Mouse (Mus musculus) stomach, adult 2 months (tissue): ENCODE data around the gene Asgr2. TPM values are rescaled to one million over a fixed set of nuclear protein-coding genes. Genes with fewer than 3 reads are reported as not detected.

Experiments
- polyA plus RNA-seq: library from polyadenylated mRNA; depleted of rRNA; stranded (reverse); fragments of >200 nt; gene quantifications from 2 replicates; pipeline ENCODE4 v1.2.3, GENCODE M21; 2012; rRNA removed

The Asgr2 gene
- polyA plus RNA-seq, result 0.20 and 0.28 TPM in 2 replicates

DNA sequence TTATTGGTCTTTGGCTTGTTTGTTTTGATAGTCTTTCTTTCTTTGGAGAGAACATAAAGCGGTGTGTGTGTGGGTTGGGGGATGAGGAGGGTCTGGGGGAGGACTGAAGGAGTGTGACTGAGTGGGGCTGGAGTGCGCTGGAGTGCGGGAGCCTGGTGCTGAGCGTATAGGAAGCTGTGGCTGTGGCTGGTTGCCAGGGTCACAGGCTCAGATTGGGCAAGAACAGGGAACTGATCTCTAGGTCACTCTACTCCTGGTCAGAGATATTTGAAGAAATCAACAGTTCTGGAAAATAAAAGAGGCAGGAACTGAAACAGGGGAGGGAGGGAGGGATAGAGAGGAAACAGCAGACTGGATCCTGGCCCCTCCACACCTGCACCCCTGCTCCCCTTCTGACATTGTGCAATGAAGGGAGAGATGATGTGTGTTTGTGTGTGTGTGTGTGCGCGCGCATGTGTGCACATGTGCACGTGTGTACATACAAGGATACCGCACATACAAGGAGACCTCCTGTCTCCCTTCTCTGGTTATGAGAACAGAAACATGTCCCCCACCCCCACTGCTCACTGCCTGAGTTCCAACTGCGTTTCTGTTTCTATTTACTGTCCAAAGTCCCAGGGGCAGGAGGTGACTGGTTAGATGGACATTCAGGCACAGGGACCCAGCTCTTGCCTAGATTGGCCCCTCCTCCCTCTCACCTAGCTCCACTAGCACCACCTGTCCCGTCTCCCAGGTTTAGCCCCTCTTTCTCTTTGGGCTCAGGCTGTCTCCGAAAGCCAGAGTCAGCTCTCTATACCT is at the start of gene Asgr2:
Gene Asgr2, plus strand, starts transcription at position 659 of the 798 bp plus-strand sequence.

DNA sequence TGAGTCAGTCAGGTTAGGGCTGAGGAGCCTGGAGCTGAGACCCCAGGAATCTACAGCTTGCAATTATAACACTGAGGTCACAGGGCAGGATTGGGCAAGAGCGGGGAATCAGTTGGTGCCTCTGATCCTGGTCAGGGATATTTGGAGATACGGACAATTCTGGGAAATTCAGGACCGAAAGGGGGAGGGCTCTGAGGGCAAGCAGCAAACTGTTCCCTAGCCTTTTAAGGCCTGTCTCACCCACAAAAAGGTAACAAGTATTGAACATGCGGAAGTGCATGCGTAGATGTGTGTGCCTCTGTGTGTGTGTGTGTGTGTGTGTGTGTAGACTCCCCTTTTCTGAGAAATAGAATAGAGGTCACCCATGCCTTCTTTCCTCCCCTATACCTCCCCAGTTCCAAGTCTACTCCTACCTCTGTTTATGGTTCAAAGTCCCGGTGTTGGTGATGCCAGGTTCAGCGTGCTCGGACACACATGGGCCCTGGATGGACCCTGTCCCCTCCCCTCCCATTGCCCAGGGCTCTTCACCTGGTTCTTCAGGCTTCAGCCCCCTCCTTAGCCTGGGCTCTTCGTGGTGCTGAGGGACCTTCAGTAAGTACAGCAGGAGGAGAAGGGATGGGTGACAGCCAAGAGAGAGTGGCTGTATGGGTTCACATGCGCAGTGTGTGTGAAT is 38.4 kb upstream of the Asgr2 start, which contains the start of gene Asgr1:
Gene Asgr1, plus strand, starts transcription at position 188 of the 673 bp plus-strand sequence.

DNA sequence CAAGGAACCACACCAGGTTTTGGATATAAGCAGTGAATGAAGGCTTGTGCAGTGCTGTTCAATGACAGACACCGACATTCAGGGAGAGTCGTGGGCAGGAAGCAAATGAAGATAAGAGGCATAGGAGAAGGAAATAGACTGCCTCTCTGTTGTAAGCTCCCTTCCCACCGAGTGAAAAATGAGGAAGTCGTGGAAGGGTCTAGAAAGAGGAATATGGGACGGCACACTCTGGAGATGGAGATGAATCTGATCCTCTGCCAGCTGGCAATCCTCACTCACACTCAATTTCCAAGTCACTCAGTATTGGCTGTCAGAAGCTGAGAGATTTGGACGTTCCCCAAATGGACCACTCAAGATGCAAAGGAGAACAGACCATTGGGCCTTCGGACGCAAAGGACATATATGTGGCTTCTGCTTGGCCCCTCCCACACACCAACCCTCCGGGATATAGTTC is 37.5 kb downstream of the Asgr2 start, which contains the start of gene Mgl2:
Gene Mgl2, plus strand, starts transcription at position 404 of the 454 bp plus-strand sequence.

Other genes starting within 250 kb of the Asgr2 start
- gene Plscr3, start 246.3 kb upstream of the Asgr2 start, polyA plus RNA-seq, result 51.9 and 53.6 TPM in 2 replicates
- 18.6 and 19.9 TPM in 2 replicates for gene Tnk1, start 233.9 kb upstream of the Asgr2 start, polyA plus RNA-seq
- gene Tmem95, start 214.6 kb upstream of the Asgr2 start, polyA plus RNA-seq, result not detected in 2 replicates
- gene Kctd11, start 211.2 kb upstream of the Asgr2 start, polyA plus RNA-seq, result 7.2 and 8.2 TPM in 2 replicates
- 0.81 and 1.9 TPM in 2 replicates for gene Acap1, start 197.1 kb upstream of the Asgr2 start, polyA plus RNA-seq
- 0.77 and 1.0 TPM in 2 replicates for gene 2810408A11Rik, start 191.7 kb upstream of the Asgr2 start, polyA plus RNA-seq
- 11.5 and 14.7 TPM in 2 replicates for gene Neurl4, start 191.6 kb upstream of the Asgr2 start, polyA plus RNA-seq
- gene Gps2, start 178.8 kb upstream of the Asgr2 start, polyA plus RNA-seq, result 71.1 and 72.4 TPM in 2 replicates
- 152 and 162 TPM in 2 replicates for gene Eif5a, start 170.7 kb upstream of the Asgr2 start, polyA plus RNA-seq
- gene Ybx2, start 156.8 kb upstream of the Asgr2 start, polyA plus RNA-seq, result 26.1 and 33.8 TPM in 2 replicates
- gene Slc2a4, start 144.5 kb upstream of the Asgr2 start, polyA plus RNA-seq, result 51.9 and 55.0 TPM in 2 replicates
- gene Cldn7, start 127.9 kb upstream of the Asgr2 start, polyA plus RNA-seq, result 3.6 and 4.8 TPM in 2 replicates
- gene Ctdnep1, start 111.5 kb upstream of the Asgr2 start, polyA plus RNA-seq, result 39.4 and 42.7 TPM in 2 replicates
- 27.8 and 29.8 TPM in 2 replicates for gene Elp5, start 110.1 kb upstream of the Asgr2 start, polyA plus RNA-seq
- 180 and 211 TPM in 2 replicates for gene Gabarap, start 101.5 kb upstream of the Asgr2 start, polyA plus RNA-seq
- 2.7 and 4.8 TPM in 2 replicates for gene Phf23, start 96.9 kb upstream of the Asgr2 start, polyA plus RNA-seq
- 5.2 and 6.7 TPM in 2 replicates for gene Dvl2, start 92.0 kb upstream of the Asgr2 start, polyA plus RNA-seq
- gene Acadvl, start 77.2 kb upstream of the Asgr2 start, polyA plus RNA-seq, result 53.2 and 55.7 TPM in 2 replicates
- gene Dlg4, start 75.7 kb upstream of the Asgr2 start, polyA plus RNA-seq, result 5.7 and 6.6 TPM in 2 replicates
- gene Asgr1, start 38.6 kb upstream of the Asgr2 start, polyA plus RNA-seq, result 0.32 TPM in 1 of 2 replicates, not detected in the other
- gene Mgl2, start 37.7 kb downstream of the Asgr2 start, polyA plus RNA-seq, result 1.7 TPM in 2 replicates
- gene Clec10a, start 63.6 kb downstream of the Asgr2 start, polyA plus RNA-seq, result 1.6 and 2.4 TPM in 2 replicates
- 36.1 and 38.9 TPM in 2 replicates for gene Slc16a11, start 120.1 kb downstream of the Asgr2 start, polyA plus RNA-seq
- gene Slc16a13, start 128.4 kb downstream of the Asgr2 start, polyA plus RNA-seq, result 3.0 and 3.9 TPM in 2 replicates
- 1.9 and 2.1 TPM in 2 replicates for gene Bcl6b, start 137.2 kb downstream of the Asgr2 start, polyA plus RNA-seq
- gene 0610010K14Rik, start 145.3 kb downstream of the Asgr2 start, polyA plus RNA-seq, result 20.2 and 24.1 TPM in 2 replicates
- gene Gm21988, start 147.2 kb downstream of the Asgr2 start, polyA plus RNA-seq, result 4.3 and 5.2 TPM in 2 replicates
- 128 and 152 TPM in 2 replicates for gene Rnasek, start 147.2 kb downstream of the Asgr2 start, polyA plus RNA-seq
- gene Alox12, start 162.7 kb downstream of the Asgr2 start, polyA plus RNA-seq, result 3.8 and 5.6 TPM in 2 replicates
- 0.29 and 0.41 TPM in 2 replicates for gene Alox12e, start 230.0 kb downstream of the Asgr2 start, polyA plus RNA-seq